ENCODE assay signal across 26 mouse cellular contexts in the genomic region with DNA sequence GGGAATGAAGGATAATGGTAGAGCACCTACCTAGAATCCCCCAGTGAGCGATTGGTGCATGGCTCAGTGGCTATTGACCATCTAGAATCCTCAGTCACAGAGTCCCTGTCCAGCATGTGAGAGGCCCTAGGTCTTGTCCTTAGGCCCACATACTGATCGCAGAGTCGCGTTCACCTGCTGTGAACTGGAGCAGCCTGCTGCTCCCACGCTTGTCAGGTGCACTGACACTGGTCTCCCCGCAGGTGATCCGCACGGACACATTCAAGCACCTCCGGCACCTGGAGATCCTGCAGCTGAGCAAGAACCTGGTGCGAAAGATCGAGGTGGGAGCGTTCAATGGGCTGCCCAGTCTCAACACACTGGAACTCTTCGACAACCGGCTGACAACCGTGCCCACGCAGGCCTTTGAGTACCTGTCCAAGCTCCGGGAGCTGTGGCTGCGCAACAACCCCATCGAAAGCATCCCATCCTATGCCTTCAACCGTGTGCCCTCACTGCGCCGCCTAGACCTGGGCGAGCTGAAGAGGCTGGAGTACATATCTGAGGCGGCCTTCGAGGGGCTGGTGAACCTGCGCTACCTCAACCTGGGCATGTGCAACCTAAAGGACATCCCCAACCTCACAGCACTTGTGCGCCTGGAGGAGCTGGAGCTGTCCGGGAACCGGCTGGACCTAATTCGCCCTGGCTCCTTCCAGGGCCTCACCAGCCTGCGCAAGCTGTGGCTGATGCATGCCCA. TPM values are rescaled to one million over a fixed set of nuclear protein-coding genes. Genes with fewer than 3 reads are reported as not detected.
A peak's percentile ranks its signal among the peaks of the same experiment; 100 is the strongest.
DNase-seq lines count a peak whose midpoint lies in the region; ATAC-seq lines count a peak whose summit lies in the region.
"Had no signal": no experiment of that assay in that cellular context is flagged by ENCODE, and none has a peak within 500 bp of the region (broad histone marks: within the 10 kb centered on the region; RNA-seq: fewer than 3 reads in every experiment).

No protein-coding gene starts in this region.

- WGBS in liver, embryonic 11.5 days = 63% methylated on average over 31 of the region's 31 CpGs

- peaks cover 63% of the 10 kb centered on the region for H3K27me3 ChIP-seq in liver, embryonic 11.5 days (replicated peaks; ENCODE audit: control insufficient read depth, insufficient read depth, low read length)

- H3K4me1 ChIP-seq in liver, embryonic 11.5 days (replicated peaks; ENCODE audit: control insufficient read depth, insufficient read depth, low read length) = peaks cover 5% of the 10 kb centered on the region; the same call in 1 of the 2 replicates

- no peak overlapping the region for H3K27ac ChIP-seq in liver, embryonic 11.5 days (ENCODE audit: low read depth, low read length)
- H3K27ac ChIP-seq: embryonic facial prominence, embryonic 12.5 days; hindbrain, embryonic 12.5 days; lung, embryonic 15.5 days; macrophage; midbrain, embryonic 13.5 days; neural tube, embryonic 12.5 days had no signal

- no peaks in the 10 kb centered on the region for H3K9me3 ChIP-seq in liver, embryonic 11.5 days (ENCODE audit: control insufficient read depth, low read length)
- H3K9me3 ChIP-seq: embryonic facial prominence, embryonic 12.5 days; hindbrain, embryonic 12.5 days; lung, embryonic 15.5 days; midbrain, embryonic 13.5 days had no signal

- peak; percentile 40 for DNase-seq in cerebellum, adult 11-12 months
- DNase-seq in cerebellum, adult 9-10 months = no peak
- peak; percentile 11 to 26 for DNase-seq in layer of hippocampus, postnatal 10 days (ENCODE audit: low spot score in 2 of 2)
- no peak for DNase-seq in layer of hippocampus, adult 9-10 months (ENCODE audit: low spot score)
- DNase-seq in right cerebral cortex, postnatal 10 days (ENCODE audit: low spot score in 2 of 2) = peak; percentile 33 to 49
- no peak for DNase-seq in right cerebral cortex, postnatal 4 days
- DNase-seq in liver, embryonic 11.5 days (ENCODE audit: low spot score) = peak; percentile 32
- DNase-seq in lung, postnatal 25 days (ENCODE audit: low spot score) = no peak
- DNase-seq: gastrocnemius, postnatal 25 days; kidney, adult 8-10 months; kidney, postnatal 14 days had no signal

- no peak overlapping the region for H3K9ac ChIP-seq in liver, embryonic 11.5 days (ENCODE audit: low read depth, low read length)
- H3K9ac ChIP-seq: embryonic facial prominence, embryonic 12.5 days; hindbrain, embryonic 12.5 days; lung, embryonic 15.5 days; midbrain, embryonic 13.5 days; neural tube, embryonic 12.5 days had no signal

- no peaks in the 10 kb centered on the region for H3K36me3 ChIP-seq in liver, embryonic 11.5 days (ENCODE audit: control insufficient read depth, insufficient read depth, low read length)
- H3K36me3 ChIP-seq: lung, embryonic 15.5 days had no signal

- H3K4me2 ChIP-seq in liver, embryonic 11.5 days = no peak overlapping the region
- H3K4me2 ChIP-seq: embryonic facial prominence, embryonic 12.5 days; hindbrain, embryonic 12.5 days; lung, embryonic 15.5 days; midbrain, embryonic 13.5 days; neural tube, embryonic 12.5 days had no signal

- H3K4me3 ChIP-seq in liver, embryonic 11.5 days (ENCODE audit: low read depth, low read length) = no peak overlapping the region
- H3K4me3 ChIP-seq: embryonic facial prominence, embryonic 12.5 days; erythroblast, embryonic 14.5 days; hindbrain, embryonic 12.5 days; layer of hippocampus, adult 2 months; lung, embryonic 15.5 days; midbrain, embryonic 13.5 days; neural tube, embryonic 12.5 days had no signal

- ATAC-seq in liver, embryonic 11.5 days (replicated peaks; ENCODE audit: low FRiP score) = no peak
- ATAC-seq: CD4-positive, CD25-positive, alpha-beta regulatory T cell, adult 4 months; forebrain, embryonic 14.5 days; inflammation-experienced regulatory T-cells, adult 6 months; midbrain, embryonic 13.5 days had no signal

RNA-seq across cellular contexts. Expression of gene Aspdh, which starts 4.3 kb away (rescaled TPM):
- 10 to 100 TPM; 13.0 to 16.5 TPM for total RNA-seq in layer of hippocampus, postnatal 10 days (2021)
- polyA plus RNA-seq in liver, embryonic 11.5 days (2014; fragmentation: Nextera tagmentation; extraction: Ambion mirVana) = 5.6 and 6.4 TPM in 2 replicates
- total RNA-seq: adrenal gland, adult 18-20 months; gastrocnemius, postnatal 25 days; MEL had no signal
- polyA plus RNA-seq: inflammation-experienced regulatory T-cells, adult 6 months; macrophage; spleen, adult 2 months had no signal

RNA-seq across cellular contexts. Expression of gene Josd2, which starts 6.8 kb away (rescaled TPM):
- 10 to 100 TPM; 38.7 to 41.1 TPM for total RNA-seq in layer of hippocampus, postnatal 10 days (2021)
- polyA plus RNA-seq in liver, embryonic 11.5 days (2014; fragmentation: Nextera tagmentation; extraction: Ambion mirVana) = 145 and 146 TPM in 2 replicates

RNA-seq across cellular contexts. Expression of gene Lrrc4b, which starts 32.1 kb away (rescaled TPM):
- total RNA-seq in layer of hippocampus, postnatal 10 days (2021) = 100 to 1,000 TPM; 338 to 365 TPM
- polyA plus RNA-seq in liver, embryonic 11.5 days (2014; fragmentation: Nextera tagmentation; extraction: Ambion mirVana) = 0.25 and 0.52 TPM in 2 replicates
- total RNA-seq: liver, adult 2 months had no signal
- polyA plus RNA-seq: CD4-positive, CD25-positive, alpha-beta regulatory T cell, adult 4 months; erythroblast, embryonic 14.5 days; inflammation-experienced regulatory T-cells, adult 6 months; liver, adult 2 months; macrophage had no signal

RNA-seq across cellular contexts. Expression of gene Emc10, which starts 35.4 kb away (rescaled TPM):
- 100 to 1,000 TPM; 157 to 169 TPM for total RNA-seq in layer of hippocampus, postnatal 10 days (2021)
- 72.8 and 75.2 TPM in 2 replicates for polyA plus RNA-seq in liver, embryonic 11.5 days (2014; fragmentation: Nextera tagmentation; extraction: Ambion mirVana)

RNA-seq across cellular contexts. Expression of gene Fam71e1, which starts 35.4 kb away (rescaled TPM):
- 10 to 100 TPM; 27.6 to 33.3 TPM for total RNA-seq in layer of hippocampus, postnatal 10 days (2021)
- 4.7 and 5.9 TPM in 2 replicates for polyA plus RNA-seq in liver, embryonic 11.5 days (2014; fragmentation: Nextera tagmentation; extraction: Ambion mirVana)

Comparison
In these comparisons a context has a peak if more than half of its experiments do, and no peak if none do; other contexts are left out.
1. DNase-seq: peak in cerebellum, adult 11-12 months (single experiment), layer of hippocampus, postnatal 10 days (2 of 2), right cerebral cortex, postnatal 10 days (2 of 2) and liver, embryonic 11.5 days (single experiment); none in cerebellum, adult 9-10 months (single experiment), layer of hippocampus, adult 9-10 months (single experiment), right cerebral cortex, postnatal 4 days (single experiment) and lung, postnatal 25 days (single experiment).